11 mouse cellular contexts compared by ENCODE assay signal in genomic region chr3:65790076-65790685, GRCm38 (mm10).
"Had no signal": no experiment of that assay in that cellular context is flagged by ENCODE, and none has a peak within 500 bp of the region (broad histone marks: within the 10 kb centered on the region; RNA-seq: fewer than 3 reads in every experiment).

No protein-coding gene starts in this region.

- H3K4me2 ChIP-seq: limb, embryonic 13.5 days; midbrain, embryonic 13.5 days had no signal

- DNase-seq: left cerebral cortex, postnatal 4 days; lung, adult 18-20 months; right cerebral cortex, adult 18-20 months; right cerebral cortex, postnatal 25 days; thymus, postnatal 4 days had no signal

- H3K4me3 ChIP-seq: layer of hippocampus, adult 2 months; limb, embryonic 13.5 days; midbrain, embryonic 13.5 days had no signal

- H3K9me3 ChIP-seq: limb, embryonic 13.5 days; midbrain, embryonic 13.5 days had no signal

- H3K27ac ChIP-seq: hindbrain, postnatal 0 days; kidney, postnatal 0 days; layer of hippocampus, adult 2 months; limb, embryonic 13.5 days; liver, embryonic 14.5 days; midbrain, embryonic 13.5 days had no signal

- H3K4me1 ChIP-seq: midbrain, embryonic 13.5 days had no signal

- H3K36me3 ChIP-seq: limb, embryonic 13.5 days; midbrain, embryonic 13.5 days had no signal

- H3K27me3 ChIP-seq: limb, embryonic 13.5 days; midbrain, embryonic 13.5 days had no signal

- ATAC-seq: hindbrain, postnatal 0 days; midbrain, embryonic 13.5 days had no signal

- H3K9ac ChIP-seq: limb, embryonic 13.5 days; liver, embryonic 14.5 days; midbrain, embryonic 13.5 days had no signal
